Mouse (Mus musculus): Measurements from ENCODE around the gene Wfdc12. TPM values are rescaled to one million over a fixed set of nuclear protein-coding genes. Genes with fewer than 3 reads are reported as not detected.

The Wfdc12 gene
- total RNA-seq, 2 experiments from 2014 or later, result not detected

DNA sequence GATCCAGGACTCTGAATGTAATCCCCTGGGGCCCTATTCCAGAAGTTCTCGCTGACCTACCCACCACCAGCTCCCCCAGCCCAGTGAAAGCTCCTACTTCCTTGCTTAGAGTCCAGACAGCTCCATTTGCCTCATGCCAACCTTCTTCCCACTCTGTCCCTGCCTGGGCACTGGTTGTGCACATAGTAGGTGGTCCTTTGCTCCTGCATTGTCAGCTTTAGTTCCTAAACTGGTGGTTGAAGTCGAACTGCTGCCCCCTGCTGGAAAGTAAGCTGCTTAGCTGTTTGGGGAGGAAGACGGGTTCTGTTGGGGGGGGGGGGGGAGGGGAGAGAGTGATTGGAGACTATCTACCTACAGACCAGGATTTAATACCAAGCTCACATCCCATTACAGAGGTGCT, 10.3 kb downstream of the Wfdc12 start:
- peak; percentile 41 to 48 for DNase-seq (ENCODE audit: low spot score in 2 of 2)

DNA sequence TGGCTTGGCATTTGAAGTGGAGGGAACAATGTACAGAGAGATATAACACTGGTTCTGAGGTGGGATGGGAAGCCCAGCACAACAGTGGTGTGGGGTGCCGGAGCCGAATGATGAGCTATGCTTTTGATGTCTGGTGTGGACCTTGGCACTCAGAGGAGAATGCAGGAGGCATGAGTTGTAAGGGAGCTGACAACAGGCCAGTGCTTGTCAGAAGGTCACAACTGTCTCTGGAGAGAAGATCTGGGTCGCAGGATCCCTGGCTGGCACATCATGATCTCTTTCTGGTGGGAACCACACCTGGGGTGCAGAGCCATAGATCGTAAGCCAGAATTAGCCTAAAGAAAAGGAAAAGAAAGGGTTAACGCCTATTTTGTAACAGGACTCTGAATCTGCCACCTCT, 12.6 kb downstream of the Wfdc12 start:
- no peak for DNase-seq (ENCODE audit: low spot score in 2 of 2)

DNA sequence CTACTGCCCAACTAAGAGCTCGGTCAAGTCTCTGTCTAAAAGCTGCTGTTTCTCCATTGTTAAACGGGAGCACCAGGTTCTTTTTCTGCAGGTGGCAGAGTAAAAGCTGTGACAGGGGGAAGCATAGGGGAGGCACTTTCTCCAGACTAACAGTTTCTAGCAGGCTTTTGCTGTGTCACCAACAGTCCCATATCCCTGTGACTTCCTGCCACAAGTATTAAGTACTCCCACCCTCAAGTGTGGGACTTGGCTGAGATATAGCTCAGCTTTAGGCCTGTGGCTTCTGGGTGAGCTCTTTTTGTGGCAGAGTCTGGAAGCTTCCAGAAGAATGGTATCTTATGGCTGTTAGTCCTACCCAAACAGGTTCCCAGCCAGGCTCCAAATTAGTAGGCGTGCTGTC, 14.6 kb downstream of the Wfdc12 start:
- DNase-seq (ENCODE audit: low spot score in 2 of 2), result no peak

DNA sequence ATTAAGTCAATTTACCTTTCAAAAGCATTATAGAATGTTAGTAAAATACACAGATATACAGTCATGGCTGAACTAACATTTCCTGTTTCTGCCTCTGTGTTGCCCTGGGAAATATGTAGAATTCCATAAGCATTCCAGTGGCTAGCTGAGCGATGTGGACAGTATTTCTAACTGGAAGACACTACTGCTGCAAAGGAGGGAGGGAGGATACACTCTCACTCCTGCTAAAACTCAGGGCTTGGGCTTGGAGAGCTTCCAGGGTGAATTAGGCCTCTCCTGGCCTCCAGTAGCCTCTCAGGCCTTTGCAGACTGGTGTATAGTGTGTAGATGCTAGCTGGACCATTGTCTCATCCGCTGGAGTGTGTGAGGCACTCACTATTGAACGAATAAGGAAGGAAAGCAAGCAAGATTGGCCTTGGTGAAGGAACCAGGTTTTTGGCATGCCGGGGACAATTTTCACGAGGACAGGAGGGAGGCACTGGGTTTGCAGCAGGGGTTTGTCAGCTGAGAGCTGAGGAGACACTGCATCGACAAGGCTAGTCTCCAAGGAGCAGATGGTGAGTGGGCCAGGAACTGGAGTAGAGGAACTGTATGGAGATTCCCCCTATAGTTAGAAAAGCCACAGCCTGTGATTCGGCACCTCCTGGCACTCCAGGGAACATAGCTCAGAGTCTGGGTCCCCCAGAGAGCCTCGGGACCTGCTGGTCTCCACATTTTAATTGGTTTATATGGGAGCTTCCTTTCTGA, 15.6 kb downstream of the Wfdc12 start:
- DNase-seq (ENCODE audit: low spot score in 2 of 2), result peak; percentile 29 to 43

DNA sequence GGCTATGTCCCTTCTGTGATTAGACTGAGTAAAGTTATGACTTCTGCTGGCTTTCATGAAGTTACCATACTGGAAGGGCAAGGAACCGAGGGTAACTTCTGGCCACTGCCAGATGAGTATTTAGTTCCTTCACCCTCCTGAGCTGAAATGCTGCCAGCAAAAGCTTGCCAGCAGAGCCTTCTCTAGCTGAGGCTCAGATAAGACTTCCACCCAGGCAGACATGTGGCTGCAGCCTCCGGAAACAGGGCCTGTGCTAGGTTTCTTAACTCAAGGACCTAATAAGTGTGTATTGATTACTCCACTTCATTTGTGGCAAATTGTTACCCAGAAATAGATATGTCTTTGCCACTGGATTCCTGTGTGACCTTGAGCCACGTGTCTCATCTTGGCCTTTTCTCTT, 17.0 kb downstream of the Wfdc12 start:
- no peak for DNase-seq (ENCODE audit: low spot score in 2 of 2)

DNA sequence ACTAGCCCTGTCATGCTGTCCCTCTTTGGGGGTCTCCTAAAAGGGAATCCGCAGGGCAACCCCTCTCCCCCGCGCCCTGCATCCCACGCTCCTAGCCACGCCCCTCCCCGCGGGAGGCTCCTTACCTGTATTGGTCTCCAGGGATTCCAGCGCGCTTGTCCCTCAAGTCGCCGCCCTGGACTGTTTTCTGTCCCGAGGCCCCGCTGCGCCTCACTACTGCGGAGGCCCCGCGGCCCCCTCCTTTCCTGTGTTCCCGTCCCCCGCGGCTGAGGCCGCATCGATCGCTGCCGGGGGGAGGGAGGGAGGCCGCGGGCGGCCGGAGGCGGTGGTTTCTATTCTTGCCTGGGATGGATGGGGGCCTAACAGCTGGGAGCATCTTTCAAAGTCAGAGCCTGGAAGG, 19.5 kb downstream of the Wfdc12 start, which contains the start of gene Kcns1:
Gene Kcns1 (minus strand): TSS at position 212 of the 400 bp plus-strand sequence.
- no peak for DNase-seq (ENCODE audit: low spot score in 2 of 2)

DNA sequence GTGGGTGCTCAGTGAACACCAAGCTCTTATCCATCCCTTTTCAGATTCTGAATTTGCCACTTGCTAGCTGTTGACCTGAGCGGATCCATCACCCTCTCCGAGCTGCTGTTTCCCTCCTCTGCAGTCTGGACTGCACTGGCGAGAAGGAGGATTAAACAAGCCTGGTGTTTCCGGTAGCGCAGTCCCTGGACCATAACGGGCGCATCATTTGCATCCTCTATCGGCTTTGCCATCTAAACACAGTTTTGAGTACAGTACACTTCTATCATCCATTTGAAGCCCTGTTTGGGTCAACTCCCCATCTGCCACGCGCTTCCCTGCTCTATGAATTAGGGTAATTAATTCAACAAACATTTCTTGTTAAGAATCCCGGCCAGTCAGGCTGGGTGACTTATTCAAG, 20.1 kb downstream of the Wfdc12 start:
- no peak for DNase-seq (ENCODE audit: low spot score in 2 of 2)

DNA sequence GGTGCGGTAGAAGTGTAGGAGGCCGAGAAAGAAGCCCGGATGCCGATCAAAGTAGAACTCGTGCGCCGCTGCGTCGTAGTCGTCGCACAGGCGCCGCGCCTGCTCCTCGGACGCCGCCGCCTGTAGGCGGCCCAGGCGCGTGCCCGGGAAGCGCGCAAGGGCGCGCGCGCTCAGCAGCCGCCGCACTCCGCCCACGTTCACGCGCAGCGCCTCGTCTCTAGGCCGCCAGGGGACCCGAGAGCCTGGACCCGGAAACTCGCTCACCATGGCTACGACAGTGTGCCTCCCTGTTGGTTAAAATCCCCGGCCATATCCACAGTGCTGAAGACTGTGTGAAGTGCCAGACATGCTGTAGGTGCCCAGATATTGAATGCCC, 21.8 kb downstream of the Wfdc12 start:
- peak in 1 of 2 experiments; percentile 45 for DNase-seq (ENCODE audit: low spot score in 2 of 2)

DNA sequence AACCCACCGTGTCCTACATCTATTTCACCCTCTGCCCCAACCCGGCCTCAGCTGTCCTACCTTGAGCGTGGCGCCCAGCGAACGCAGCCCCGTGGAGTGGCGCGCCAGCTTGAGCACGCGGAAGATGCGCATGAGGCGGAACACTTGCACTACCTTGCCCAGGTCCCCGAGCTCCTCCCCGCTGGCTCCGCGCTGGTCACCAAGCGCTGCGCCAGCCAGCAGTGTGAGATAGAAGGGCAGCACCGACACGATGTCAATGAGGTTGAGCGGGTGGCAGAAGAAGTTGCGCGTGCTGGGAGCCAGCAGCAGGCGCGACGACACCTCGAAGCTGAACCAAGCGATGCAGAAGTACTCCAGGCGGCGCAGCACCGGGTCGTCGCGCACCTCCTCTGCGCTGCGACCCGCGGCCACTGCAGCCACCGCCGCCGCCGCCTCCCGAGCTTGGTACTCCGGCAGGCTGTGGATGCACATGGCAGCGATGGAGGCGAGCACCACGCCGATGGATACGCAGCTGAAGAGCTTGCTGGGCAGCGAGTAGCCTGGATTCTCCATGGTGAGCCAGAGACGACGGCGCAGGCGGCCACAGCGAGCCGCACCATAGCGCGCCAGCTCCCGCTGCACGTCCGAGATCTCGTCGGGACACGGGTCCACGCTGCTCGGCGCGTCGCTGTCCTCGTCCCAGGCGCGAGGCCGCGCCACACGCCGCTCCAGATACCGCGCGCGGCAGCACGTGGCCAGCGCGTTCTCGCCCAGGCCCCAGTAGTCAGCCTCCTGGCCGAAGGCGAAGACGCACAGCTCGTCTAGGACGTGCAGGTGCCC, 22.4 kb downstream of the Wfdc12 start:
- peak; percentile 31 to 46 for DNase-seq (ENCODE audit: low spot score in 2 of 2)

DNA sequence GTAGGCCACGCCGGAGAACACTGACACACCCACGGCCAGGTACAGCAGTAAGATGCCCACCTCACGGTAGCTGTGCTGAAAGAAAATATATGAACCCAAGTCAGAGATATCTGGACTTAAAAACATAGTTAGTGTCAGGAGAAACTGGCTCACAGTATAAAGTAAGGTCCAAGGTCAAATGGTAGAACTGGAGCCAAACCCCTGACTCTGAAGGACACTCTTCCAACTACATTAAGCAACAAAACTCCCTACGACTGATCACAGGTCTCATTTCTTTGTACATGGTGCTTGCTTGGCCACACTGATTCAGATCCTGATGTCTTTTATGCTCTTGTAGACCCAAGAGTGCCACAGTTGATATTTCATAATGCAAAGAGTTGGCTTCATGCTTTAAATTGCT, 25.5 kb downstream of the Wfdc12 start:
- no peak for DNase-seq (ENCODE audit: low spot score in 2 of 2)

DNA sequence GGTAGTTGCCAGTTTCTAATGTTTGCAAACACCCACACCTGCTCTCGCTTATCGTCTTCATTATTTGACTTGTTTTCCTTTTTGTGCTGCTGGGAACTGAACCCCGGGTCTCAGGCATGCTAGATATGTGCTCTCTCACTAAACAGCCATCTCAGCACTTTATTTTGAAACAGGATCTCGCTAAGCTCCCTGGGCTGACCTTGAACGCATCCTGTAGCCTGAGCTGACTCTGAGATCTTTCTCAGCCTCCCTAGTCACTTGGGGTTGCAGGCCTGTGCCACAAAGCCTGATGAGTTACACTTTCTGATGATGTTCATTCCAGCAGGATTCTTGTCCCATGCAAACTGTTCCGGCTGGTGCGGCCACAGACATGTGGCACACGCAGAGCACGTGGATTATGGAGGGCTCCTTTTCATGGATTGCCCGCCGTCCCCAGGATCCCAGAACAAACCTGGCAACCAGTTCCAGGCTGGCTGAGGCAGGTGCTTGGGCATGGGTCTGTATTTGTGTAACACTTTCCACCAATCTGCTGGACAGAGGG, 28.8 kb downstream of the Wfdc12 start:
- DNase-seq (ENCODE audit: low spot score in 2 of 2), result no peak

DNA sequence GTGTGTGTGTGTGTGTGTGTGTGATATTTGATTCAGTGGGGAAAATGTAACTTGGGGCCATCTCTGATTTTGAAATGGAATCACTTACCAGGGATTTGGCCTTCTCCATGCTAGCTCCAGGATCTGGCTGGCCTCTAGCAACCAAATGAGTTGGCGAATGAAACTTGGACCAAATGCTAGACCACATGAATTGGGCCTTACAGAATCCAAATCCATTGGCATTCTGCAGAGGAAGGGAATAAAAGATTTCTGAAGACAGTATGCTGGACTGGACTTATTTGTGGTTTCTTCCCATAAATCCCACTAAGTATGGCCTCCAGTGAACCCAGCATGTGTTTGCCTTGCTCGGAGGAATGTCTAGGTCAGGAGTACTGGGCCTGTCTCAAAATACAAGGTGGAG, 31.6 kb downstream of the Wfdc12 start:
- no peak for DNase-seq (ENCODE audit: low spot score in 2 of 2)

DNA sequence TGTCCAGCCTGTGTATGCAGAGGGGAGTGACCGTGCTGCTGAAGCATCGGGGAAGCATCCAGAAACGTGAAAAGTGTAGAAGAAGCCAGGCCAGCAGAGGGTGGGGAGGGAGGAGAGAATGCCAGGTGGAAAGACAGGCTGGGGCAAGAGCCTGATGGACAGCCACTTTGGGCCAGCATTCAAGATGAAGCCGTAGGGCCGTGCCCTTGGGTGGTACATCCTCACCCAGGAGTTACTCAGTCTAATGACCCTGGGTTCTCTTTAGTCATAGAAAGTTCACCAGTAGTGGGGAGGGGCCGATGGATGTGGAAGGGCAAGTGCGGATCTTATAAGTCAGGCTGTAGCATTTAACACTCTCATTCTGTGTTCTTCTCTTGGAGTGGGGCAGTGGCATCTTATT, 34.2 kb downstream of the Wfdc12 start:
- DNase-seq (ENCODE audit: low spot score in 2 of 2), result no peak

DNA sequence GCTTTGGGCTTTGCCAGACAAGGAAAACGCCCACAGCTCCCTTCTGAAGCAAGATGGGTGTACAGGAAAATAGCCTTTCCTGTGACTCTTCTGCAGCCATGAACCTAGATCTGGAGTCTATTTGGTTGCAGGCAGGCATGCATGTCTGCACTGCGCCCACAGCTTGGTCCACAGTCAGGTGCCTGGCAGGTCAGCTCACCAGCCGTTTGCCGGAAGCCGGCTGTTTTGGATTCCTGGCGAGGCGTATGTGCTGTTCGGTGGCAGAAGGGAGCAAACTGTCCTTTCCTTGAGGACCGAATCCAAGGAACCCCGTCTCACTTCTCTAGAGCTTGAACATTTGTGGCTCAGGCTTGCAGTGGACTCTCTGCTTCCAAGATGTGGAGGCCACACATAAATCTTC, 36.4 kb downstream of the Wfdc12 start:
- no peak for DNase-seq (ENCODE audit: low spot score in 2 of 2)

DNA sequence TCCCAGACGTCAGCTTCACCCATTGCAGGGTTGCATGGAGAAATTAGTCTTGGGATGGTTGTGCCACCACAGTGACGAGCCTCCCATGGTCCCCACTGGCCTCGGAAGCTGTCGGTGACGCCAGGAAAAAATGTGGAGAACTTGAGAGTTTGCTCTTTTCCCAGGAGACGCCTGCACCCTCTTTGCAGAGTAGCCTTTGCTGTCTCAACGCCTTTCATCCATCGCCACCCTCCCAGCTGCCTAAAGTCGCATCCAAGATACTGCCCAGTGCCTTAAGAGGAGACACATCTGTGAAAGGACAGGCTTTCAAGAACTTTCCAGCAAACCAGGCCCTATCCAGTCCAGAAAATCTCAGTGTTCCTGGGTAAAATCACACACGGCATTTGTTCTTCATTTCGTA, 38.1 kb downstream of the Wfdc12 start:
- no peak for DNase-seq (ENCODE audit: low spot score in 2 of 2)

DNA sequence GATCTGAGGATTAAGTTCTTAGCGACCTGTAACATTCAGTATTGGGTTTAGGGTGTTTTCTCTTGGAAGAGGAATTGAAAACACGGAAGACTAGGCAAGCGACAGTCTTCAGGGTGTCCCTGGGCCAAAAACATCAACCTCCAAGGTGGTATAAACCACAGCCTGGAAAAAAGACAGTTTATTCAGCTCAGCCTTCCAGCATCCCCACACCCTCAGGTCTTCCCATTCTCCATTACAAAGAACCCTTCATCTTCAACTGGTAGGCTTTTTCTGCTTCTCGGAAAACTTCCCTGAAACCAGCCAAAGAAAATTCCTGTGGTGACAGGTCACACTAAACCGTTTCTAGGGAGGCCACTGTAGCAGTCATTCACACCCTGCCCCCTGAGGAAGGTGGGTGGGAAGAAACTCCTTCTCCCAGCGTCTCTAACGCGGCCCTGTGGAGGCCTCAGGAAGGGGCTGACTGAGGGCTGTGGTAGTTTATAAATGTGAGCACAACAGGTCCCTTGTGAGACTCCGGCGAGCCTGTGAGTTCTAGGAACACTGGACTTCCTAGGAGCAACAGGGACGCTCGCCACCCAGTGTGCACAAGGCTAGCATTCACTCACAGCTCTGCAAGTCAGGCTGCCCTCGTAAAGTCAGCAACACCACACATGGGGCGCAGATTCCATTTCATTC, 40.2 kb downstream of the Wfdc12 start:
- DNase-seq (ENCODE audit: low spot score in 2 of 2), result no peak

DNA sequence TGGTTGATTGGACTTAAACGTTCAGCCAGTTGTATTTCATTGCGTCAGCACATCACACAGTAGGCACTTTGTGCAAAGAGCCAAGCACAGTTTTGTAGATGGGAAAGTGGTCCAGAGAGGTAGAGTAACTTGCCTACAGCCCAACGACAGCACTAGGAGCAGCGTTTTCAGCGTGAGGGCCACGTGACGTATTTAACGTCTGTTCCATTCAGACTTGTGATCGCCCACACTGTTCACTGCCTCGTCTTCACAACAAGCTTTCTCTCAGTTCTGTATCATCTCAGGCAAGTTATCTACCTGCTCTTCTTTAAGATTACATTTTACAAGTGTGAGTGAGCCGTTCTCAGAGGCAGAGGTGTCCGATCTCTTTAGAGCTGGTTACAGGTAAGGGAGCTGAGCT, 43.9 kb downstream of the Wfdc12 start:
- DNase-seq (ENCODE audit: low spot score in 2 of 2), result no peak

DNA sequence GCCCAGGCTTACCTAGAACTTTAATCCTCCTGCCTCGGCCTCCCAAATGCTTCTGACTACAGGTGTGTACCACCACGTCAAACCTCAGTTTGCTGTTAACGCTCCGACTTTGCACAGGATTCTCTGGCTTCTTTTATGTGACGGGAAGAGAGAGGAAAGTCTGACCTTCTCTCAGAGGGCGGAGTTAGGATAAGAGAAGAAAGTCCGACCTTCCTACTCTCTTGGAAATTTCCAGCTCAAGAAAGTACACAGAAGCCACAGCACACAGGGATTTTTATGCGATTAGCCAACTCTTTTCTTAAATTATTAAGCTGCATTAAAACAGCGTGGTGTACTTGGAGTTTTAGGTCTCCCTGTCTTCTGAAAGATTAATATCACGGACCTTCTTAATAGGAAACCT, 45.9 kb downstream of the Wfdc12 start:
- DNase-seq (ENCODE audit: low spot score in 2 of 2), result no peak

DNA sequence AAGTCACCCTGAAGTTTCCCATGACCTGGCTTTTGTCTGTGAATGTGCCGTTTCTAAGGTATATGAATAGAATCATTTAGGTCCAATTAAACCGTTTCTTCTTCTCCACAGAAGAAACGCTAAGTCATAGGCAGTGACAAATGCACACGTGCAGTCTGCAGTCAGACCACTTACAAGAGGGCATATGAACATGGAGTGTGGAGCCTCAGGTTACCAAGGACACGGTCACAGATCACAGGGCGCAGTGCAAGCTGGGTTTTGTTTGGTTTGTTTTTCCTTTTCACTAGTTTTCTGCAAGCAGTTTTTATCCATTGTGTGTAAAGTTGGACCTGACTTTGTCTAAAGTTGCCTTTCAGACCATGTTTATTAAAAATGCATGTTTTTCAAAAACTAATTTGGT, 46.4 kb downstream of the Wfdc12 start:
- no peak for DNase-seq (ENCODE audit: low spot score in 2 of 2)

DNA sequence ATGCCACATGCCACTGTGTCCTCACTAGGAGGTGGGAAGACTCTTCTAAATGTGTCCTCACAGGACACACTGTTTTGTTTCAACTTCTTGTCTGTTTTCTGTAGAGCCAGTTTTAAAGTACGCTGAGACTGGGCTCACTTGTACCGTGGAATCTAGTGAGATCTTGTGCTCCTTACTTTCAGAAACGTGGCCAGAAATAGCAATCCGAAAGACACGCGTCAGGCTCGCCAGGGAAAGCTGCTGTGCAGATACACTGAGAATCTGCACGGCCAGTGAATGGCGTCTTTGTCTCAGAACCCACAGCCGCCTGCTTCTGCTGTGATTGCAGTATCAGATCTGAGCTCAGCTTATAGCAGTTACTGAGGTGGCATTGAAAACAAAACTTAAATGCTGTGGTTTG, 48.4 kb downstream of the Wfdc12 start:
- DNase-seq (ENCODE audit: low spot score in 2 of 2), result peak; percentile 30 to 33
